Mouse (Mus musculus) olfactory bulb, adult 2 months (tissue): ENCODE data around the gene Tmem201.

Source experiments
- CTCF ChIP-seq: fragments of 200-500 bp; IDR thresholded peaks from 2 replicates; pipeline ENCODE4 v1.5.1; 2012; ENCODE audit warnings: low read depth, mild to moderate bottlenecking, low read length, moderate library complexity; ENCODE audit not compliant: insufficient read depth
- POLR2A ChIP-seq: fragments of 200-500 bp; IDR thresholded peaks from 2 replicates; pipeline ENCODE4 v1.6.1; 2012; ENCODE audit warnings: mild to moderate bottlenecking, low read depth, low read length, moderate library complexity; ENCODE audit not compliant: insufficient read depth

GRCm38 (mm10) chr4:149690828-149691280 lies 47.0 kb downstream of the Tmem201 start:
- no peak for TF ChIP-seq POLR2A
- no peak for TF ChIP-seq CTCF
